Comparison of ENCODE assay signal across 9 mouse cellular contexts in the genomic region with DNA sequence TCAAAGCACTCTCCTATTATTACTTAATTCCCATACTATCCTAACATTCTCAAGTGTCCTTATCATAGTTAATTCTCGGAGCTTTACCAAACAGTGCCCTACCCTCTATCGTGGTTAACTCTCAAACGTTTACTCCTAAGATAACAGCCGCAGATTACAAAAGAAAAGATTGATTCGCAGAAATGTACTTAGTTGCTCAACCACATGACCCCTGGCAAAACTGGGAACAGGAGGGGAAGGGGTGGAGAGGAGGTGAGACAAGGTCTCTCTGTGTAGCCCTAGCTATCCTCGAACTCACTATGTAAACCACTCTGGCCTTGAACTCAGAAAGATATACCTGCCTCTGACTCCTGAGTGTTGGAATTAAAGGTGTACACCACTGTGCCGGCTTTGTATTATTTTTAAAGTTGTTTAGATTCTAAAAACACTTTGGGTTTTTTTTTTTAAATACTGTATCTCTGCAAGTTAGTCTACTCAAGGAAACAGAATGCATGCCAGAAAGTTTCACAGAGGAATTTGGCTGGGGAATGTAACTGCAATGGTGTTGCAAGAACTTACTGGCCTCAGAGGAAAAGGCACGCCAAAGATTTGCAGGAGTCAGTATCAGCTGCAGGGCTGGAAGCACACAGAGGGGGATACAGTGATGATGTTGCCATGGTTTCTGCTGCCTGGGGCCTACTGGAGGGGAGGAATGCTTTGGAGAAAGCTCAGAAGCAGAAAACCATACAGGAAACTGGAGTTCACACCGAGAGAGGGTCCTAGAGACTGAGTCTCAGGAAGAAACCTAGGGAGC.
DNase-seq lines count a peak whose midpoint lies in the region; ATAC-seq lines count a peak whose summit lies in the region.
"Had no signal": no experiment of that assay in that cellular context is flagged by ENCODE, and none has a peak within 500 bp of the region (broad histone marks: within the 10 kb centered on the region; RNA-seq: fewer than 3 reads in every experiment).

No protein-coding gene starts in this region.

- H3K9me3 ChIP-seq in kidney, embryonic 15.5 days (replicated peaks) = no peaks in the 10 kb centered on the region
- H3K9me3 ChIP-seq: heart, embryonic 13.5 days had no signal

- H3K9ac ChIP-seq in kidney, embryonic 15.5 days = no peak overlapping the region
- H3K9ac ChIP-seq: heart, embryonic 13.5 days had no signal

- no peaks in the 10 kb centered on the region for H3K27me3 ChIP-seq in kidney, embryonic 15.5 days
- H3K27me3 ChIP-seq: heart, embryonic 13.5 days had no signal

- no peak for ATAC-seq in CD4-positive, CD25-positive, alpha-beta regulatory T cell, adult 4 months
- ATAC-seq in kidney, embryonic 15.5 days (replicated peaks; ENCODE audit: low FRiP score) = no peak

- H3K4me1 ChIP-seq in kidney, embryonic 15.5 days = no peaks in the 10 kb centered on the region
- H3K4me1 ChIP-seq: heart, embryonic 13.5 days had no signal

- no peak overlapping the region for H3K27ac ChIP-seq in kidney, embryonic 15.5 days
- H3K27ac ChIP-seq: heart, embryonic 13.5 days had no signal

- WGBS in kidney, embryonic 15.5 days = 68% methylated on average over 9 of the region's 9 CpGs

- H3K36me3 ChIP-seq in kidney, embryonic 15.5 days = no peaks in the 10 kb centered on the region
- H3K36me3 ChIP-seq: heart, embryonic 13.5 days had no signal

- no peak overlapping the region for H3K4me2 ChIP-seq in kidney, embryonic 15.5 days
- H3K4me2 ChIP-seq: heart, embryonic 13.5 days had no signal

- no peak overlapping the region for H3K4me3 ChIP-seq in kidney, embryonic 15.5 days (replicated peaks)
- H3K4me3 ChIP-seq: heart, embryonic 13.5 days had no signal

- DNase-seq in adrenal gland, postnatal 14 days = peak; percentile 11
- no peak for DNase-seq in adrenal gland, adult 18-20 months (ENCODE audit: low spot score in 2 of 2)
- peak; percentile 43 for DNase-seq in 3T3-L1 (ENCODE audit: low read depth, low spot score)
- DNase-seq in gastrocnemius, postnatal 25 days = peak; percentile 15
- peak; percentile 32 for DNase-seq in lung, postnatal 36 days
- no peak for DNase-seq in right cerebral cortex, postnatal 36 days (ENCODE audit: low spot score in 2 of 2)

Comparison
In these comparisons a context has a peak if more than half of its experiments do, and no peak if none do; other contexts are left out.
1. DNase-seq: peak in adrenal gland, postnatal 14 days (single experiment), 3T3-L1 (single experiment), gastrocnemius, postnatal 25 days (single experiment) and lung, postnatal 36 days (single experiment); none in adrenal gland, adult 18-20 months (0 of 2) and right cerebral cortex, postnatal 36 days (0 of 2).